Mouse (Mus musculus) megakaryocyte, embryonic 14.5 days (primary cell): ENCODE measurements around the gene Clec4d.
"Not testable (repeated sequence)": the region's sequence is repeated elsewhere in the genome, so short reads cannot be mapped to it uniquely, and the experiment has no call there.

ENCODE experiments used
- FLI1 ChIP-seq: IDR thresholded peaks from 2 replicates; pipeline ENCODE4 v1.6.1; 2012; ENCODE audit warnings: low read length, inconsistent platforms, mixed read lengths
- GATA1 ChIP-seq: IDR thresholded peaks from 3 replicates; pipeline ENCODE4 v1.6.1; 2012; ENCODE audit warnings: mixed read lengths, low read length, inconsistent platforms, borderline replicate concordance

GRCm38 (mm10) chr6:123293509-123293908 is 31.6 kb downstream of the Clec4d start:
- not testable (repeated sequence) for TF ChIP-seq GATA1, FLI1
